Mouse (Mus musculus): ENCODE data around the gene Rnf217.

DNA sequence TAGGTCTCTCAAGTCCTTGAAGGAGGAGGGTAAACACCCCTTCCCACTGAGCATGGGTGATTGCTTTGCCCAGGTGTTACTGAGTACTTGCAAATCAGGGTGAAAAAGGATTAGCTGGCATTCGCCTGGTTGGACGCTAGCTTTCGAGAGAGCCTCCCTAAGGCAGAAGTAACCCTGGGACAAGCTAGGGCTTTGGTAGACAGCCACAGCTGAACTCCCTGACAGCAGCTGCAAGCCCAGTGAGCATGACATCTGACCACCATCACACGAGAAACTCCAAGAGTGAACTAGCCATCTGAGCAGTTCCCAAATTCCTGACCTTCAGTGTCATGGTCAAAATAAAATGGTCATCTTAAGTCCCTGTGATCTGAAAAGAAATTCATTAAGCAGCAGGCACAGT, 12.2 kb downstream of the Rnf217 start:
- TF ChIP-seq CTCF (IDR thresholded peaks at IDR 0.05; ENCODE audit: low read depth) (no peak), EP300 (IDR thresholded peaks at IDR 0.05; ENCODE audit: low read depth) (no peak)
